Mouse (Mus musculus) lung, embryonic 16.5 days (tissue): ENCODE measurements at regions not wholly inside any gene's neighbourhood (a gene's known extent, or its start where the extent isn't known, plus 50 kb on each side); places are given as distances from the start of the nearest gene placed in this dataset.

Experiments
- ATAC-seq: fragments of 200-750 bp; cut with Nextera tagmentation; 2 replicates; pipeline ENCODE4 v1.8.0; 2017; ENCODE audit warnings: low read depth, mild to moderate bottlenecking, moderate library complexity
- H3K27ac ChIP-seq: fragments of 300-500 bp; sonication (generic); 2 replicates; pipeline ENCODE4 v1.5.1; 2014; ENCODE audit warnings: mild to moderate bottlenecking, control low read depth, low read length
- H3K27me3 ChIP-seq: fragments of 300-500 bp; sonication (generic); 2 replicates; pipeline ENCODE4 v1.6.1; 2014; ENCODE audit warnings: low read depth, low read length, mixed read lengths; ENCODE audit not compliant: control insufficient read depth, insufficient read depth
- H3K36me3 ChIP-seq: fragments of 300-500 bp; sonication (generic); 2 replicates; pipeline ENCODE4 v1.6.1; 2014; ENCODE audit warnings: low read length; ENCODE audit not compliant: control insufficient read depth, insufficient read depth
- H3K4me1 ChIP-seq: fragments of 300-500 bp; sonication (generic); replicated peaks from 2 replicates; pipeline ENCODE4 v1.6.1; 2014; ENCODE audit warnings: low read length, mixed read lengths; ENCODE audit not compliant: control insufficient read depth, insufficient read depth
- H3K4me2 ChIP-seq: fragments of 300-500 bp; sonication (generic); 2 replicates; pipeline ENCODE4 v1.6.1; 2014; ENCODE audit warnings: low read depth, low read length, control low read depth
- H3K4me3 ChIP-seq: fragments of 300-500 bp; sonication (generic); 2 replicates; pipeline ENCODE4 v1.5.1; 2014; ENCODE audit warnings: mild to moderate bottlenecking, low read length, control low read depth
- H3K9ac ChIP-seq: fragments of 300-500 bp; sonication (generic); 2 replicates; pipeline ENCODE4 v1.6.1; 2014; ENCODE audit warnings: low read length, control low read depth
- H3K9me3 ChIP-seq: fragments of 300-500 bp; sonication (generic); 2 replicates; pipeline ENCODE4 v1.6.1; 2016; ENCODE audit warnings: low read length; ENCODE audit not compliant: control insufficient read depth
- WGBS: fragments of 180-500 bp; shearing (Covaris S2); extraction: QIAGEN DNeasy Blood & Tissue Kit; methylation state at CpG from one replicate; pipeline ENCODE4 v1.1.7; 2014; 5-methylcytosine and 5-hydroxymethylcytosine counted together

- 24% methylated on average over 5 of the region's 5 CpGs for WGBS
- Histone ChIP-seq H3K27ac (no peak overlapping the region), H3K4me3 (no peak overlapping the region), H3K9ac (no peak overlapping the region), H3K4me2 (no peak overlapping the region), H3K27me3 (no peaks in the 10 kb centered on the region), H3K4me1 (peaks cover 29% of the 10 kb centered on the region), H3K9me3 (no peaks in the 10 kb centered on the region), H3K36me3 (no peaks in the 10 kb centered on the region)
- no peak for ATAC-seq
Observed at GRCm38 (mm10) chr14:76877306-76877705, 159.3 kb upstream of the Ccdc122 start.

DNA sequence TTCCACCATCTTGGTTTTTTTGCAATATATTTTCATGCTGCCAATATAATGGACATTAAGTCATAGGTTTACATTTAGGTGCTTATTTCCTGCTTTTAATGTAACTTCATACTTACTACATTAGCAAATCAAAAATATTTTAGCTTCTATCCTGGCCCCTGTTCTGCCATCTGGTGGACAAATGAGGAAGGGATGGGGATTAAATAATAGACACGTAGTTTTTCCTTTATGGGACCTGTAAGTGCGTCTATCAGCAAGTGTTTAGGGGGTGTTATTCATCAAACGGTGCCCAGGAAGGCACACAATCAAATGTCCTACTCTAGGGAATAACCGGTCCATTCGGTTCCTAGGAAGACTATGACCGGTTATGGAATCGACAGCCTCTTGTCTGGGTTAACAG, 160.6 kb upstream of the Ccdc122 start:
- no peak overlapping the region for H3K4me2 ChIP-seq
- no peaks in the 10 kb centered on the region for H3K27me3 ChIP-seq
- WGBS: 44% methylated on average over 7 of the region's 7 CpGs
- H3K4me3 ChIP-seq: no peak overlapping the region
- no peaks in the 10 kb centered on the region for H3K9me3 ChIP-seq
- H3K36me3 ChIP-seq: no peaks in the 10 kb centered on the region
- peak overlapping the region; percentile 90 for H3K27ac ChIP-seq
- peak; percentile 17; the same call in 1 of the 2 replicates for ATAC-seq
- no peak overlapping the region for H3K9ac ChIP-seq
- H3K4me1 ChIP-seq: peaks cover 29% of the 10 kb centered on the region

- Histone ChIP-seq H3K36me3 (no peaks in the 10 kb centered on the region), H3K4me2 (peak overlapping the region; percentile 37), H3K9me3 (no peaks in the 10 kb centered on the region), H3K27me3 (no peaks in the 10 kb centered on the region), H3K27ac (peak overlapping the region; percentile 90), H3K4me3 (no peak overlapping the region), H3K4me1 (peaks cover 29% of the 10 kb centered on the region), H3K9ac (no peak overlapping the region)
- peak; percentile 84 for ATAC-seq
- 24% methylated on average over 8 of the region's 8 CpGs for WGBS
Observed at GRCm38 (mm10) chr14:76875266-76875900, 161.2 kb upstream of the Ccdc122 start.

DNA sequence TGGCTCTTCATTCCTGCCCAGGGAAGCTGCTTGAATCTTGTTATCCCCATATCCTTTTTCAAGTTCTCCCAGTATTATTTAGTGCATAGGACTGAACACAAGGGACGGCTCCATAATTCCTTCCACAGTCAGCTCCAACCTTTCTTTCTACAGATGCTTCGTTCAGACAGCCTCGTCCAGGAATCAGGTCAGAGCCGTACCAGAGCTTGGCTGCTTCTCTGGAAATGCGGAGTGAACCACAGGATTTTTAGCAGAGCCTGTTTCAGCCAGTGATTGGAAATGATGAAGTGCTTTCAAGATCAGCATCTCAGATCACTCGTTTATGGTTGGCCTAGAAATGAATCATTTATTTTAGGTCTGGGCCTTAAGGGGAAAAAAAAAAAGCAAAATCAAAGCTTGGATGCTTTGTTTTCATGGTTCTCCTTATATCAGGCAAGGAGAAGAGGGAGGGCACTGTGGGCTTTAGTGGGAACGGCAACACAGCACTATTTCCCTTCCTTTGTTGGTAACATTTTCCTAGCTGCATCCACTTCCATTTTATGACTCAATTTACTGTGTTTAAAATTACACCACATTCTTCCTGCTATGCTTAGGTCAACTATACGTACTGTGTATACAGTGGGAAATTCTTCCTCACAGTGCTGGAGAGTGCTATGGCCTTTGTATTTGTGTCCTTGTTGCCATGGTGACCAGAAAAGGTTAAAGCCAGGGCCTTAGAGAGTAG, 161.9 kb upstream of the Ccdc122 start:
- Histone ChIP-seq H3K9me3 (no peaks in the 10 kb centered on the region), H3K4me1 (peaks cover 29% of the 10 kb centered on the region), H3K36me3 (no peaks in the 10 kb centered on the region), H3K27me3 (no peaks in the 10 kb centered on the region), H3K4me3 (no peak overlapping the region), H3K27ac (peak overlapping the region; percentile 90), H3K9ac (no peak overlapping the region), H3K4me2 (peak overlapping the region; percentile 37)
- peak; percentile 94 for ATAC-seq
- WGBS: 19% methylated on average over 8 of the region's 8 CpGs

DNA sequence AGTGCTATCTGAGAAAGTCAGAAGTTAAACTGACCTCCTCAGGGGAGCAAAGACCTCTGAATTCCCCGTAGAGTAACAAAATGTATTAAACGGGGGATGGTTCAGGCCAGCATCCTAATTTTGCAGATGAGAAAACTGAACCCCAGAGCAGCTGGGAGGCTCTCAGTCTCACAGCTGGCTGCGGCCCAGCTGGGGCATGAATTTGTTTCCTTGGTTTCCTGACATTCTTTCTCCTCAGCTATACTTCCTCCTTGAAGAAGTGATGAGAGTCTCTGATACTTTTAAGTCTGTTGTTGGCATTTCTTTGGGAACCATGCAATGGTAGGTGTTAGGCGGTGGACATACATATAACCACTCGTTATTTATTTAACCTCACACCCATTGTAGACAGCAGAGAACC, 162.9 kb upstream of the Ccdc122 start:
- peaks cover 4% of the 10 kb centered on the region; the same call in 1 of the 2 replicates for H3K9me3 ChIP-seq
- ATAC-seq: no peak
- H3K27me3 ChIP-seq: no peaks in the 10 kb centered on the region
- H3K36me3 ChIP-seq: no peaks in the 10 kb centered on the region
- H3K4me2 ChIP-seq: no peak overlapping the region
- no peak overlapping the region for H3K4me3 ChIP-seq
- 46% methylated on average over 5 of the region's 5 CpGs for WGBS
- no peak overlapping the region for H3K9ac ChIP-seq
- H3K27ac ChIP-seq: peak overlapping the region; percentile 90
- H3K4me1 ChIP-seq: peaks cover 29% of the 10 kb centered on the region

DNA sequence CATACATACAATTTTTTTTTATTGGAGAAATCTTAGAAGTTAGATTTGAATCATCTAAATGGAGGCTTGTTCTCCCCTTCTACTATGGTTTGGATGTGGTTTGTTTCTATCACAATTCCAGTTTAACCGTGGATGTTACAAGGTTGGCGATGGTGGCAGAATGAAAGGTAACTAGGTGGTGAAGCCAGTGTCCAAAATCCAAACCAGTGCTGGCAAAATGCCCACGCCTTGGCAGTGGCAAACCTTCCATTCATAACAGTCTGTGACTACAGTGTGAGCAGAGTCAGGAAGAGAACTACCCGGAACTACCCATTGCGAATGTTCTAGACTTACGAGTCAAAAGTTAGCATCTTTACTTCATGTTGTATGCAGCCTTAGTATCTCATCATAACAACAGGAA, 163.6 kb upstream of the Ccdc122 start:
- Histone ChIP-seq H3K4me3 (no peak overlapping the region), H3K4me2 (no peak overlapping the region), H3K27me3 (no peaks in the 10 kb centered on the region), H3K27ac (peak overlapping the region; percentile 21; the same call in 1 of the 2 replicates), H3K9ac (no peak overlapping the region), H3K36me3 (no peaks in the 10 kb centered on the region), H3K9me3 (peaks cover 4% of the 10 kb centered on the region; the same call in 1 of the 2 replicates), H3K4me1 (peaks cover 29% of the 10 kb centered on the region)
- WGBS: 94% methylated on average over 6 of the region's 6 CpGs
- ATAC-seq: no peak

DNA sequence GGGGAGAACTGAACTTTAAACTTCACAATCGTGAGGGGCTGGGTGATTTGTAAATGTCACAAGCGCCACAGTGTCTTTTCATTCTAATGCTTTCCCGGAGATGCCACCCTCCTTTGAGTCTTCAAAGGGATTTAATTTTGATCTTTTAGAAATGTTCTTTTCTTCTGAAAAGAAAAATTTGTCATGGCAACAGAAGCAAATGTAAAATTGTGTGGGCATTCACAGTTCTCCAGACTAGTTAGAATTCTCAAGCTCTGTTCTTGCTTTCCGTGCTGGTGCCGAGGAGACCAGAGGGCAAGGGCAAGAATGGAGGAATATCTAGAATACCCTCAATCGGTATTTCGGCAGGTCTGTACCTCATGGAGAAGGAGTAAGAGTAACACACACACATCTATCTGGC, 164.1 kb upstream of the Ccdc122 start:
- peaks cover 29% of the 10 kb centered on the region for H3K4me1 ChIP-seq
- no peaks in the 10 kb centered on the region for H3K36me3 ChIP-seq
- no peak overlapping the region for H3K9ac ChIP-seq
- H3K27ac ChIP-seq: no peak overlapping the region
- H3K27me3 ChIP-seq: no peaks in the 10 kb centered on the region
- peaks cover 4% of the 10 kb centered on the region; the same call in 1 of the 2 replicates for H3K9me3 ChIP-seq
- 87% methylated on average over 7 of the region's 7 CpGs for WGBS
- ATAC-seq: no peak
- no peak overlapping the region for H3K4me3 ChIP-seq
- H3K4me2 ChIP-seq: no peak overlapping the region

DNA sequence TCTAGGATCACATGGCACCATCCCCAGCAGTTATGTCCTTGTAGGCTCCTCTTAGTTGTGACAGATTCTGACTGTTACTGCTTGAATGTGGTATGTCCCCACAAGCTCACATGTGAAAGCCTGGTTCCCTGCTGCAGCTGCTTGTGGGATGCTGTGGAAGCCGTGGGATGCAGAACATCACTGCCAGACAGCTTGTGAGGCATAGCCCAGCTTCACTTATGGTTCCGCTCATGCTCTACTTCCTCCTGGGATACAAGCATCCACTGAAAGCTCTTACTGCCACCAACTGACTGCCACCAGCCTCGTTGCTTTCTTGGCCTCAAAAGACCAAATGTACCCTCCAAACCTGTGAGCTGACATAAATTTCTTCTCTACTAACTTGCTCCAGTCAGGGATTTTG, 167.7 kb upstream of the Ccdc122 start:
- H3K4me3 ChIP-seq: no peak overlapping the region
- no peak overlapping the region for H3K27ac ChIP-seq
- no peaks in the 10 kb centered on the region for H3K36me3 ChIP-seq
- H3K9ac ChIP-seq: no peak overlapping the region
- no peaks in the 10 kb centered on the region; the same call in none of the 2 replicates for H3K4me1 ChIP-seq
- no peaks in the 10 kb centered on the region for H3K27me3 ChIP-seq
- peaks cover 4% of the 10 kb centered on the region; the same call in 1 of the 2 replicates for H3K9me3 ChIP-seq
- ATAC-seq: no peak
- 91% methylated on average over 3 of the region's 3 CpGs for WGBS
- H3K4me2 ChIP-seq: no peak overlapping the region

DNA sequence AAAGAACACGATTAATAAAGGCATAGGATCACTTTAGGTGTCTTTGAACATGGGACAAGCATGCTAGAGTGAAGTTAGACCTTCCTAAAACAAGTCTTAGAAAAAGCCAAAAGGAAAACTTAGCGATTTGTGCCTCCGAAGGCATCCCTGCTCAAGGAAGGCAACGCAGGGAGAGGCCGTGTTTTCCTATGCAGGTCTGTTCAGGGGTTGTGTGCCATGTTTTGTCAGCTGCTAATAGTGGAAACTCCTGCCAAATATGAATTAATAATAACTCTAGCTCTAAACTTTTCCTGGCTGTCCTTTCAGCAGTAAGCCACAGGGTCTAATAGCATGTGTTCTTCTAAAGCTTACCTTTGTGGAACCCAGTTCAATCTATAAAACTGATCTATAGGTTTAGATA, 168.4 kb upstream of the Ccdc122 start:
- no peak for ATAC-seq
- no peaks in the 10 kb centered on the region for H3K36me3 ChIP-seq
- 86% methylated on average over 5 of the region's 5 CpGs for WGBS
- no peak overlapping the region for H3K9ac ChIP-seq
- H3K4me3 ChIP-seq: no peak overlapping the region
- no peak overlapping the region for H3K4me2 ChIP-seq
- no peak overlapping the region for H3K27ac ChIP-seq
- peaks cover 4% of the 10 kb centered on the region; the same call in 1 of the 2 replicates for H3K9me3 ChIP-seq
- H3K4me1 ChIP-seq: no peaks in the 10 kb centered on the region
- H3K27me3 ChIP-seq: no peaks in the 10 kb centered on the region
